Mouse (Mus musculus) kidney, postnatal 0 days (tissue): ENCODE results near the gene Myzap. TPM values are rescaled to one million over a fixed set of nuclear protein-coding genes. Genes with fewer than 3 reads are reported as not detected.

Experiments
- ATAC-seq: fragments of 200-750 bp; cut with Nextera tagmentation; replicated peaks from 2 replicates; pipeline ENCODE4 v1.8.0; 2017; ENCODE audit warnings: low read depth, moderate number of reproducible peaks, moderate TSS enrichment, moderate library complexity; ENCODE audit not compliant: low FRiP score
- DNase-seq: peaks from one replicate; pipeline ENCODE4 v3.0.0-alpha.2; 2016; ENCODE audit warnings: low spot score
- H3K27ac ChIP-seq: fragments of 300-500 bp; sonication (generic); 2 replicates; pipeline ENCODE4 v1.5.1; 2014; ENCODE audit warnings: mild to moderate bottlenecking
- H3K27me3 ChIP-seq: fragments of 300-500 bp; sonication (generic); 2 replicates; pipeline ENCODE4 v1.6.1; 2014; ENCODE audit warnings: low read length, mixed read lengths; ENCODE audit not compliant: insufficient read depth
- H3K36me3 ChIP-seq: fragments of 300-500 bp; sonication (generic); 2 replicates; pipeline ENCODE4 v1.6.1; 2014; ENCODE audit warnings: low read length, mixed read lengths; ENCODE audit not compliant: insufficient read depth
- H3K4me1 ChIP-seq: fragments of 300-500 bp; sonication (generic); replicated peaks from 2 replicates; pipeline ENCODE4 v1.6.1; 2014; ENCODE audit warnings: antibody characterized with exemption, low read length, mixed read lengths; ENCODE audit not compliant: insufficient read depth
- H3K4me2 ChIP-seq: fragments of 300-500 bp; sonication (generic); 2 replicates; pipeline ENCODE4 v1.6.1; 2014; ENCODE audit warnings: mild to moderate bottlenecking, low read length, moderate library complexity, mixed read lengths
- H3K4me3 ChIP-seq: fragments of 300-500 bp; sonication (generic); replicated peaks from 2 replicates; pipeline ENCODE4 v1.5.1; 2014; ENCODE audit warnings: low read depth, low read length
- H3K9ac ChIP-seq: fragments of 300-500 bp; sonication (generic); 2 replicates; pipeline ENCODE4 v1.6.1; 2014; ENCODE audit warnings: low read depth, low read length
- H3K9me3 ChIP-seq: fragments of 300-500 bp; sonication (generic); replicated peaks from 2 replicates; pipeline ENCODE4 v1.6.1; 2016; ENCODE audit warnings: low read length, inconsistent platforms, mixed read lengths
- CTCF ChIP-seq: IDR thresholded peaks from 2 replicates; pipeline ENCODE4 v1.5.1; 2016; ENCODE audit warnings: antibody characterized with exemption, low read depth, mild to moderate bottlenecking, moderate library complexity
- WGBS: fragments of 180-500 bp; shearing (Covaris S2); extraction: QIAGEN DNeasy Blood & Tissue Kit; methylation state at CpG from one replicate; pipeline ENCODE4 v1.1.7; 2014; 5-methylcytosine and 5-hydroxymethylcytosine counted together
- polyA plus RNA-seq: library from polyadenylated mRNA; unstranded; fragments of >200 nt; fragmentation: Nextera tagmentation; extraction: Ambion mirVana; gene quantifications from 2 replicates; pipeline ENCODE4 v1.2.1, GENCODE M21; 2015

Myzap gene
- polyA plus RNA-seq: 14.8 and 16.9 TPM in 2 replicates

DNA sequence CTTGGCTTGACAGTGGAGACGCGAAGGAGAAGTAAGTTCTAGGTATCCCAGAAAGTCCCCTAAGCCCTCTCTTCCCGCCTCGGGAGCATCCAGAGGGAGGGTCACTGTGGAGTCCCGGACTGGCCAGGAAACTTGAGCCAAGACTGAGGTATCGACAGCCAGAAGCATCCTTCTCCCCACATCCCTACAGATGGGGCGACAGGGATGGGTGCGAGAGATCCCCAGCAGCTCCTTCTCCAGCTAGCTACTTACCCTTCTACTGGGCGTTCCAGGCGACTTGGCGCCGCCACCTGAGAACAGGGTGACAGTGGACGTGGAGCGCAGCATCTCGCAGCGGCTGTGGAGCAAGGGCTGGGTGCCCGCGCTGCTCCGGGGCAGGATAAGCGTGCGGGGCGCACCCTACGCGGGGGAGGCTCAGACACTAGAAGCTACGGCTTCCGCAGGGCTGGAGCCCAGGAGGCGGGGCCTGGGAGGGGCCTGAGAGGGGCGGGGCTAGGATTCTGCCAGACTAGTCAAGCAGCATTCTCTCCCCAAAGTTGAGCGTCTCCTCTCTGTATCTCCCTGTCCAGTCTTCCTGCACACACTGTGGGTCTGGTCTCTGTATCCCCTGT is at the start of gene Myzap:
Gene Myzap (minus strand): TSS at position 423 of the 611 bp plus-strand sequence.
- Histone ChIP-seq H3K9ac (peak within 1 kb of the TSS; percentile 61), H3K4me3 (peak within 1 kb of the TSS; percentile 57), H3K27me3 (no peaks in the 10 kb centered on the region), H3K4me2 (peak within 1 kb of the TSS; percentile 80), H3K36me3 (no peaks in the 10 kb centered on the region), H3K9me3 (no peaks in the 10 kb centered on the region), H3K4me1 (peaks cover 6% of the 10 kb centered on the region; the same call in 1 of the 2 replicates), H3K27ac (peak within 1 kb of the TSS; percentile 47; the same call in 1 of the 2 replicates)
- ATAC-seq (peak; percentile 91), DNase-seq (peak; percentile 93)
- TF ChIP-seq CTCF: no peak
- WGBS: 1% methylated on average over 29 of the region's 29 CpGs

- 56% methylated on average over 4 of the region's 4 CpGs for WGBS
- Histone ChIP-seq H3K27ac (peak overlapping the region; percentile 76), H3K9ac (no peak overlapping the region), H3K9me3 (no peaks in the 10 kb centered on the region), H3K36me3 (no peaks in the 10 kb centered on the region; the same call in 1 of the 2 replicates), H3K4me1 (no peaks in the 10 kb centered on the region), H3K4me2 (no peak overlapping the region), H3K4me3 (no peak overlapping the region), H3K27me3 (no peaks in the 10 kb centered on the region)
- ATAC-seq (no peak), DNase-seq (no peak)
- TF ChIP-seq CTCF: no peak
These were observed 48.3 kb upstream of the Myzap start for GRCm38 (mm10) chr9:71640361-71640927.

- H3K4me3 ChIP-seq: no peak overlapping the region
- H3K27ac ChIP-seq: peak overlapping the region; percentile 62; the same call in 1 of the 2 replicates
- ATAC-seq (no peak), DNase-seq (no peak)
- H3K36me3 ChIP-seq: no peaks in the 10 kb centered on the region; the same call in 1 of the 2 replicates
- no peaks in the 10 kb centered on the region for H3K9me3 ChIP-seq
- no peak for TF ChIP-seq CTCF
- no peaks in the 10 kb centered on the region for H3K4me1 ChIP-seq
- no peak overlapping the region for H3K4me2 ChIP-seq
- 62% methylated on average over 11 of the region's 11 CpGs for WGBS
- H3K27me3 ChIP-seq: no peaks in the 10 kb centered on the region
- H3K9ac ChIP-seq: no peak overlapping the region
These were observed 46.0 kb upstream of the Myzap start for GRCm38 (mm10) chr9:71638198-71638597.

DNA sequence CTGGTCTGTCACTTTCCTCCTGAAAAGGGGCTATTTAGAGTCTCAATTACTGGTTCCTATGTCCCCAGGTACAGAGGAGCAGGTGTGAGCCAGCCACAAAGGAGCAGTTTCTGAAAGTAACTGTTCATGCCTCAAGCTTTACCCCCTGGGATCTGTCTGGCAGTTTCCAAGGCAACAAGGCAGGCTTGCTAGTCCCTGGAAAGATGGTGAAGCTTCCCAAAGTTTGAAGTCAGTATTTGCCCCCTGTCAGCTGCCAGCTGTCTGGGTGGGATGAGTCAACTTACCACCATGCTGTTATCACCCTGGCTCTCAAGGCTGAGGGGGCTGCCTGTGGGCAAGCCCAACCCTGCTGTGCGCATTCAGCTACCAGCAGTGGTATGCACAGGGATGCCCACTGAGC is 44.7 kb upstream of the Myzap start:
- H3K27ac ChIP-seq: 0 out of 2 replicates have a peak overlapping the region, but pooled peaks have one; percentile 71
- DNase-seq: no peak
- H3K27me3 ChIP-seq: no peaks in the 10 kb centered on the region
- no peak for ATAC-seq
- no peak overlapping the region for H3K4me3 ChIP-seq
- H3K4me2 ChIP-seq: no peak overlapping the region
- 94% methylated on average over 1 of the region's 1 CpGs for WGBS
- H3K36me3 ChIP-seq: peaks cover 6% of the 10 kb centered on the region; the same call in 1 of the 2 replicates
- no peaks in the 10 kb centered on the region for H3K4me1 ChIP-seq
- no peaks in the 10 kb centered on the region for H3K9me3 ChIP-seq
- H3K9ac ChIP-seq: no peak overlapping the region
- TF ChIP-seq CTCF: no peak

GRCm38 (mm10) chr9:71635627-71636026 is 43.5 kb upstream of the Myzap start:
- no peak for DNase-seq
- WGBS: 56% methylated on average over 1 of the region's 1 CpGs
- TF ChIP-seq CTCF: no peak
- ATAC-seq: no peak
- no peak overlapping the region for H3K9ac ChIP-seq
- no peak overlapping the region for H3K4me2 ChIP-seq
- no peak overlapping the region for H3K4me3 ChIP-seq
- no peaks in the 10 kb centered on the region for H3K27me3 ChIP-seq
- H3K4me1 ChIP-seq: no peaks in the 10 kb centered on the region
- no peaks in the 10 kb centered on the region for H3K9me3 ChIP-seq
- H3K36me3 ChIP-seq: peaks cover 16% of the 10 kb centered on the region; the same call in 1 of the 2 replicates
- peak overlapping the region; percentile 71 for H3K27ac ChIP-seq

GRCm38 (mm10) chr9:71634916-71635315 is 42.8 kb upstream of the Myzap start:
- WGBS: 85% methylated on average over 2 of the region's 2 CpGs
- no peaks in the 10 kb centered on the region for H3K4me1 ChIP-seq
- peak overlapping the region; percentile 71 for H3K27ac ChIP-seq
- H3K4me3 ChIP-seq: no peak overlapping the region
- peak; percentile 50; the same call in 1 of the 2 replicates for ATAC-seq
- H3K36me3 ChIP-seq: peaks cover 22% of the 10 kb centered on the region; the same call in 1 of the 2 replicates
- no peak overlapping the region for H3K9ac ChIP-seq
- no peaks in the 10 kb centered on the region for H3K27me3 ChIP-seq
- no peak overlapping the region for H3K4me2 ChIP-seq
- no peak for DNase-seq
- TF ChIP-seq CTCF: peak; percentile 7; the same call in 1 of the 2 replicates
- no peaks in the 10 kb centered on the region for H3K9me3 ChIP-seq
